Mouse (Mus musculus) spleen, adult 2 months (tissue): ENCODE measurements around the gene Etv4.

ENCODE experiments used
- CTCF ChIP-seq: fragments of 200-500 bp; IDR thresholded peaks from 2 replicates; pipeline ENCODE4 v1.5.1; 2011; ENCODE audit warnings: mild to moderate bottlenecking, inconsistent platforms; ENCODE audit not compliant: insufficient read depth, insufficient read length, insufficient replicate concordance; ENCODE audit errors: extremely low read depth
- POLR2A ChIP-seq: fragments of 200-500 bp; IDR thresholded peaks from 2 replicates; pipeline ENCODE4 v1.6.1; 2011; ENCODE audit warnings: low read depth, low read length, inconsistent platforms

GRCm38 (mm10) chr11:101784072-101784471 lies 1.1 kb downstream of the Etv4 start:
- TF ChIP-seq CTCF (no peak), POLR2A (no peak)
